Mouse (Mus musculus): ENCODE measurements around the gene Krtcap3. TPM values are rescaled to one million over a fixed set of nuclear protein-coding genes. Genes with fewer than 3 reads are reported as not detected.

Krtcap3 gene
- polyA plus RNA-seq, 1 experiment = 205 TPM

DNA sequence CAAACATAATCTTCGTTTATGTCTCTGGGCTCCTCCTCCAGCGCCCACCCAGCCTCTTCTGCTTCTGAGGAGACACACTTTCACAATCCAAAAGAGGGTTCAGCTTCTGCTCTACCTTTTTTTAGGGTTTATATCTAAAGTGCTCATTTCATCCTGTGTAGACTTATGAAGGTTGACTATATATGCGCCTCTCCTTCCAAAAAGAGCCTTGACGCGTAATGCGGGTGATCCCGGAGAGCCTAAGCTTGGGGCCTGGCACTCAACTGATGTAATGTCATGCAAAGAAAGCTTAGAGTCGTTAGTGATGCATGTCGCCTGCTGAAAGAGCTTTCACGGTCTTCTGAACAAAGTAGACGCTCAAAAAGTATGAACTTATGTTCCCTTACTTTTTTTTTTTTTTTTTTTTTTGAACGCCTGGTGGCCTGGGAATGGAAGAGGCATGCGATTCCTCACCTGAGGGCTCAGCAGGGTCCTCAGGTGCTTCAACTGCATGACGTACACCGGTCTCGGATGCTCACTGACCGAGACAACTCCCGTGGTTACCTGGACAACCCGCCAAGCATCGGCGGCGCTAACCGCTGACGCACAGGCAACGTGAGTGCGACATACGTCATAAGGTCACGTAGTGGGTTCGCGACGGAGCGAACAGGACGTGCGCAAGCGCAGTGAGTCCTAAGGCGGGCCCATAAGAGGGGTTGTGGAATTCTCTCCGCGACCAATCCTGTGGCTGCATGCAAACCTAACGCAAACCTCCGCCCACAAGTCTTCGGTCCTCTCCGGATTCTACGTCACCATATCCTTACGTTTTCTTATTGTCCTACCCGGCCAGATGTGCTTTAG lies 39.2 kb downstream of the Krtcap3 start, which contains the start of gene Ift172:
TSS of gene Ift172 (minus strand) at position 596 of the 840 bp plus-strand sequence.
- H3K27me3 ChIP-seq (ENCODE audit: control insufficient read depth, insufficient read depth, low read length) = peaks cover 9% of the 10 kb centered on the region
- 2% methylated on average over 45 of the region's 45 CpGs for WGBS
- TF ChIP-seq CTCF (IDR thresholded peaks at IDR 0.05; ENCODE audit: extremely low read depth, insufficient read length, insufficient replicate concordance, low read depth, low read length) (no peak), POLR2A (IDR thresholded peaks at IDR 0.05; ENCODE audit: low read depth, low read length) (no peak)
- H3K4me1 ChIP-seq (ENCODE audit: control insufficient read depth, insufficient read depth, insufficient read length, low read length) = peaks cover 6% of the 10 kb centered on the region
- peak within 1 kb of the TSS; percentile 68 for H3K4me3 ChIP-seq (ENCODE audit: low read depth, low read length)
- H3K36me3 ChIP-seq (ENCODE audit: control insufficient read depth, insufficient read depth, low read length) = peaks cover 2% of the 10 kb centered on the region; the same call in 1 of the 2 replicates
- peak within 1 kb of the TSS; percentile 56 for H3K27ac ChIP-seq (ENCODE audit: insufficient read depth, low read depth, low read length)

GRCm38 (mm10) chr5:31291361-31291688 lies 39.8 kb downstream of the Krtcap3 start:
- peaks cover 9% of the 10 kb centered on the region for H3K4me1 ChIP-seq (ENCODE audit: control insufficient read depth, insufficient read depth, insufficient read length, low read length)
- TF ChIP-seq CTCF (IDR thresholded peaks at IDR 0.05; ENCODE audit: extremely low read depth, insufficient read length, insufficient replicate concordance, low read depth, low read length) (no peak), POLR2A (IDR thresholded peaks at IDR 0.05; ENCODE audit: low read depth, low read length) (no peak; the same call in 1 of the 2 replicates)
- peak overlapping the region; percentile 68 for H3K4me3 ChIP-seq (ENCODE audit: low read depth, low read length)
- H3K27me3 ChIP-seq (ENCODE audit: control insufficient read depth, insufficient read depth, low read length) = peaks cover 12% of the 10 kb centered on the region
- under 1% methylated on average over 9 of the region's 9 CpGs for WGBS
- H3K36me3 ChIP-seq (ENCODE audit: control insufficient read depth, insufficient read depth, low read length) = no peaks in the 10 kb centered on the region
- H3K27ac ChIP-seq (ENCODE audit: insufficient read depth, low read depth, low read length) = peak overlapping the region; percentile 56; the same call in 1 of the 2 replicates

- Histone ChIP-seq H3K27ac (ENCODE audit: insufficient read depth, low read depth, low read length) (no peak overlapping the region), H3K4me3 (ENCODE audit: low read depth, low read length) (peak overlapping the region; percentile 58), H3K4me1 (ENCODE audit: control insufficient read depth, insufficient read depth, insufficient read length, low read length) (peaks cover 12% of the 10 kb centered on the region), H3K36me3 (ENCODE audit: control insufficient read depth, insufficient read depth, low read length) (no peaks in the 10 kb centered on the region), H3K27me3 (ENCODE audit: control insufficient read depth, insufficient read depth, low read length) (peaks cover 18% of the 10 kb centered on the region)
- WGBS = 16% methylated on average over 29 of the region's 29 CpGs
- TF ChIP-seq POLR2A (IDR thresholded peaks at IDR 0.05; ENCODE audit: low read depth, low read length) = no peak
- no peak for TF ChIP-seq CTCF (IDR thresholded peaks at IDR 0.05; ENCODE audit: extremely low read depth, insufficient read length, insufficient replicate concordance, low read depth, low read length)
Measured at GRCm38 (mm10) chr5:31294964-31295605, 43.6 kb downstream of the Krtcap3 start.

- Histone ChIP-seq H3K27me3 (ENCODE audit: control insufficient read depth, insufficient read depth, low read length) (peaks cover 18% of the 10 kb centered on the region), H3K36me3 (ENCODE audit: control insufficient read depth, insufficient read depth, low read length) (no peaks in the 10 kb centered on the region), H3K4me3 (ENCODE audit: low read depth, low read length) (peak within 1 kb of the TSS; percentile 58), H3K27ac (ENCODE audit: insufficient read depth, low read depth, low read length) (no peak within 1 kb of the TSS), H3K4me1 (ENCODE audit: control insufficient read depth, insufficient read depth, insufficient read length, low read length) (peaks cover 12% of the 10 kb centered on the region)
- under 1% methylated on average over 46 of the region's 46 CpGs for WGBS
- TF ChIP-seq POLR2A (IDR thresholded peaks at IDR 0.05; ENCODE audit: low read depth, low read length) (no peak), CTCF (IDR thresholded peaks at IDR 0.05; ENCODE audit: extremely low read depth, insufficient read length, insufficient replicate concordance, low read depth, low read length) (no peak)
Measured at GRCm38 (mm10) chr5:31295606-31296141, 44.2 kb downstream of the Krtcap3 start, which contains the start of gene Fndc4. Fndc4 (minus strand) TSS chr5:31296080.

DNA sequence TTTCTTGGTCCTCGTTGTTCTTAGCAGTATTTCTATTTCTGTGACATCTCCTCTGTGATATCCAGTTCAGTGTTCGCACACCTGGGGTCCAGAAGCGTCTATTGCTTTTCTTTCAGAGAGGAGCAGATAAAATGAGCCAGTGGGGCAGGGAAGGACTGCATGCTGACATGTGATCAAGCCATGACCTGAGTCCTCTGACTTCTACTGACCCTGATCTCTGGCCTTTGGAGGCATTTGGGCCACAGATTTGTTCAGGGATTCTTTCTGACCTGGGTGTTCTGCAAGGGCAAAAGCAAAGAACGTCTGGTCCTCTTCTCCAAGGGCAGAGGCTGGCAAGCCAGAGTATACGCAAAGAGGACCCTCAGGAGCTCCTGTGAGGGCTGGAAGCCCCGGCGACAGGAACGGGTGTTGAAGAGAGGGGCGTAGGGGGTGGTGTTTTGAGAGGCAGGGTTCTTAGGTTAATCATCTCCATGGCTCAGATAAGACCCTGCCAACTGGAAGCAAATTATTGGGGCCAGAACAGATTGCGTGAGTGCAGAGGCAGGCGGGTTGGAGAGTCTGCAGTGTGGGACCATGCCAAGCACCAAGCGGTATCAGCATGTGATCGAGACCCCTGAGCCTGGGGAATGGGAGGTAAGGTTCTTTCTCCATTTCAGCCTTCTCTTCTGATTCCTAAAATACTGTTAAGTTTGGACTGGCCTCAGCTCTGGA lies 45.7 kb downstream of the Krtcap3 start, which contains the start of gene Gckr:
TSS of gene Gckr (plus strand) at position 397 of the 711 bp plus-strand sequence.
- WGBS = 43% methylated on average over 13 of the region's 13 CpGs

DNA sequence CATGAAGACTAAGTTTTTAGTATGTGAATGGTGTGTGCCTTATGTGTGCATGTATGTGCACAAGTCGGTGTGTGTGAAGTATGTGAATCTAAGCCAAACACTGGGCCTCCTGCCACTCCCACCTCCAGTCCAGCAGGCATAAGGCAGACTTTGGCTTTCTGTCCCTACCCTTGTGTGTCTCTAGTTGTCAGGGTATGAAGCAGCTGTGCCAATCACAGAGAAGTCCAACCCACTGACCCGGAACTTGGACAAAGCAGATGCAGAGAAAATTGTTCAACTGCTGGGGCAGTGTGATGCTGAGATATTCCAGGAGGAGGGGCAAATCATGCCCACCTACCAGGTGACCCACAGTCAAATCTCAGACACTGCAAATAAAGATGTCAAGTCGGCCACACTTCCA lies 46.5 kb downstream of the Krtcap3 start:
- no peaks in the 10 kb centered on the region for H3K36me3 ChIP-seq (ENCODE audit: control insufficient read depth, insufficient read depth, low read length)
- H3K27ac ChIP-seq (ENCODE audit: insufficient read depth, low read depth, low read length) = no peak overlapping the region
- no peak overlapping the region for H3K4me3 ChIP-seq (ENCODE audit: low read depth, low read length)
- WGBS = 36% methylated on average over 3 of the region's 3 CpGs
- H3K4me1 ChIP-seq (ENCODE audit: control insufficient read depth, insufficient read depth, insufficient read length, low read length) = peaks cover 10% of the 10 kb centered on the region
- peaks cover 18% of the 10 kb centered on the region for H3K27me3 ChIP-seq (ENCODE audit: control insufficient read depth, insufficient read depth, low read length)
- no peak for TF ChIP-seq POLR2A (IDR thresholded peaks at IDR 0.05; ENCODE audit: low read depth, low read length)
- TF ChIP-seq CTCF (IDR thresholded peaks at IDR 0.05; ENCODE audit: extremely low read depth, insufficient read length, insufficient replicate concordance, low read depth, low read length) = no peak

More for the DNA sequence above, 45.7 kb downstream of the Krtcap3 start, which contains the start of gene Gckr:
- Histone ChIP-seq H3K36me3 (ENCODE audit: control insufficient read depth, insufficient read depth, low read length) (no peaks in the 10 kb centered on the region), H3K4me1 (ENCODE audit: control insufficient read depth, insufficient read depth, insufficient read length, low read length) (peaks cover 10% of the 10 kb centered on the region), H3K27me3 (ENCODE audit: control insufficient read depth, insufficient read depth, low read length) (peaks cover 18% of the 10 kb centered on the region), H3K4me3 (ENCODE audit: low read depth, low read length) (no peak within 1 kb of the TSS), H3K27ac (ENCODE audit: insufficient read depth, low read depth, low read length) (no peak within 1 kb of the TSS)
- no peak for TF ChIP-seq CTCF (IDR thresholded peaks at IDR 0.05; ENCODE audit: extremely low read depth, insufficient read length, insufficient replicate concordance, low read depth, low read length)
- no peak for TF ChIP-seq POLR2A (IDR thresholded peaks at IDR 0.05; ENCODE audit: low read depth, low read length)
